Mouse (Mus musculus) olfactory bulb, adult 2 months (tissue): ENCODE results near the gene 4930595D18Rik.

Experiments used
- CTCF ChIP-seq: fragments of 200-500 bp; IDR thresholded peaks from 2 replicates; pipeline ENCODE4 v1.5.1; 2012; ENCODE audit warnings: low read depth, mild to moderate bottlenecking, low read length, moderate library complexity; ENCODE audit not compliant: insufficient read depth
- POLR2A ChIP-seq: fragments of 200-500 bp; IDR thresholded peaks from 2 replicates; pipeline ENCODE4 v1.6.1; 2012; ENCODE audit warnings: mild to moderate bottlenecking, low read depth, low read length, moderate library complexity; ENCODE audit not compliant: insufficient read depth

DNA sequence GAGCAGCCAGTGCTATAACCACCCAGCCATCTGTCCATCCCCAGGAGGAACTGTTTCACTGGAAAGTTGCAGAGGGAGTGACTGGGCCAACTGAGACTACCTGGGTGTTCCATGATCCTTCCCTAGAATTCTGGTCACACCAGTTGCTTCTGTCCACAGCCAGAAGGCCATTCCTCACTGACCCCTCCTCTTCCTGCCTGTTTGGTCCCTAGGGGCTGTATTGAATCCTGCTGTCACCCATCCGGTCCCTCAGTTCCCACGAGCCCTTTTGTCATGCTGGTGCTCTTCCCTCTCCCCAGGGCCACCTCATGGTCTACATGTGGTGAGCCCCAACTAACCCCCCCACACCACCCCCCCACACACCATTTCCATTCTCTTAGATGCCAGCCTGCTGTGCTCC, 6.6 kb upstream of the 4930595D18Rik start:
- no peak for TF ChIP-seq CTCF
- TF ChIP-seq POLR2A = no peak
